Mouse (Mus musculus) ES-E14 (cell line): ENCODE measurements around the gene Agap3. TPM values are rescaled to one million over a fixed set of nuclear protein-coding genes. Genes with fewer than 3 reads are reported as not detected.
A peak's percentile ranks its signal among the peaks of the same experiment; 100 is the strongest.

Experiments
- DNase-seq: peaks from one replicate; pipeline ENCODE4 v3.0.0-alpha.2; 2013; ENCODE audit warnings: low read depth, low spot score
- H3K27ac ChIP-seq: 2 replicates; pipeline ENCODE4 v1.5.1; 2012; ENCODE audit warnings: low read depth, mild to moderate bottlenecking, low read length, moderate library complexity, mixed read lengths; ENCODE audit not compliant: poor library complexity, insufficient read depth, severe bottlenecking
- H3K36me3 ChIP-seq: 2 replicates; pipeline ENCODE4 v1.6.1; 2012; ENCODE audit warnings: mild to moderate bottlenecking, low read length, moderate library complexity, mixed read lengths; ENCODE audit not compliant: control insufficient read depth, poor library complexity, insufficient read depth, severe bottlenecking
- H3K4me1 ChIP-seq, 2 experiments: fragments of 150-350 bp in 1 of 2; sonication (generic) in 1 of 2; 2 replicates each; pipeline ENCODE4 v1.6.1; 2012; ENCODE audit warnings: low read length in 2 of 2, mild to moderate bottlenecking in 1 of 2, mixed read lengths in 1 of 2; ENCODE audit not compliant: control insufficient read depth in 2 of 2, insufficient read depth in 2 of 2, poor library complexity in 1 of 2
- H3K4me3 ChIP-seq, 2 experiments: fragments of 150-350 bp in 1 of 2; sonication (generic) in 1 of 2; 2 replicates each; pipeline ENCODE4 v1.5.1; 2012; ENCODE audit warnings: low read length in 2 of 2, low read depth in 1 of 2, mild to moderate bottlenecking in 1 of 2, mixed read lengths in 1 of 2; ENCODE audit not compliant: insufficient read depth in 1 of 2, poor library complexity in 1 of 2, severe bottlenecking in 1 of 2
- H3K9ac ChIP-seq: 2 replicates; pipeline ENCODE4 v1.6.1; 2012; ENCODE audit warnings: low read depth, mild to moderate bottlenecking, low read length, mixed read lengths; ENCODE audit not compliant: poor library complexity, insufficient read depth, severe bottlenecking
- H3K9me3 ChIP-seq: fragments of 150-350 bp; sonication (generic); 2 replicates; pipeline ENCODE4 v1.6.1; 2012; ENCODE audit warnings: low read depth, mild to moderate bottlenecking, low read length; ENCODE audit not compliant: control insufficient read depth, insufficient read depth
- CHD2 ChIP-seq: IDR thresholded peaks from 2 replicates; pipeline ENCODE4 v1.6.1; 2014; ENCODE audit warnings: mild to moderate bottlenecking, low read depth, low read length, inconsistent platforms
- HCFC1 ChIP-seq: IDR thresholded peaks from 2 replicates; pipeline ENCODE4 v1.6.1; 2012; ENCODE audit warnings: low read length, inconsistent platforms, borderline replicate concordance; ENCODE audit not compliant: insufficient read depth
- MAFK ChIP-seq: IDR thresholded peaks from 2 replicates; pipeline ENCODE4 v1.6.1; 2014; ENCODE audit warnings: mild to moderate bottlenecking, low read depth, low read length, inconsistent platforms; ENCODE audit not compliant: insufficient read depth
- ZC3H11A ChIP-seq: IDR thresholded peaks from 2 replicates; pipeline ENCODE4 v1.6.1; 2012; ENCODE audit warnings: low read depth, mild to moderate bottlenecking, inconsistent platforms, low read length, borderline replicate concordance
- ZNF384 ChIP-seq: IDR thresholded peaks from 2 replicates; pipeline ENCODE4 v1.6.1; 2012; ENCODE audit warnings: low read depth, low read length, inconsistent platforms
- in situ Hi-C, 2 experiments: fragments of 600-800 bp; cut with MboI; formaldehyde crosslinking; loops; one replicate each; pipeline ENCODE4 v1.15.1; 2025; ENCODE audit warnings: low sequenced_read_pairs in 2 of 2, inconsistent platforms in 1 of 2; ENCODE audit not compliant: unreplicated experiment in 2 of 2
- total RNA-seq: library from RNA; depleted of rRNA; stranded (reverse); fragments of 300-350 nt; gene quantifications from 2 replicates; pipeline ENCODE4 v1.2.3, GENCODE M21; 2012

Gene Agap3
- total RNA-seq, 1 experiment, result 51.2 TPM

DNA sequence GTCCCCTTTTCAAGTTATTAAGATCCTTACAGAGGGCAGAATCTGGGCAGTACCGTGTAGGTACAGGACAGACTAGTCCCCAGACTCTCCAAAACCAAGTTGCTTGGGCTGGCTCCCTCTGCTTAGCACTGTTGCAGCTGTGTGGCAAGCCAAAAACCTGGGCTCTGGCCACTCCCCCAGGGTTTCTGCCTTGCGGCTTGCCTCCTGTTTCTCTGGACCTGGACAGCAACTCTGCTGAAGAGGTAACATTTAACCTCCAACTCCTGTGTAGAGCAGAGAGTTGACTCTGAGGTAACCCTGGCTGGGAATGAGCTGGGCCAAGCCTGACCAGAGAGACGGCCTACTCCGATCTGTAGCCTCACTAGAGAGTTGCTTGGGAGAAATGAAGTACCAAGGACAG, 50.8 kb downstream of the Agap3 start:
- no peak for DNase-seq
- TF ChIP-seq ZNF384, result no peak
- no peak for TF ChIP-seq ZC3H11A
- no peak for TF ChIP-seq MAFK
- TF ChIP-seq HCFC1, result no peak
- TF ChIP-seq CHD2, result no peak
- Histone ChIP-seq H3K4me1 (peaks cover 0 to 4% of the 10 kb centered on the region in 2 experiments; a peak in 1 of 4 replicates), H3K9ac (no peak overlapping the region), H3K36me3 (peaks cover 30% of the 10 kb centered on the region), H3K27ac (no peak overlapping the region), H3K9me3 (no peaks in the 10 kb centered on the region; the same call in 1 of the 2 replicates), H3K4me3 (no peak overlapping the region)
- in situ Hi-C loops, result no loop called here

DNA sequence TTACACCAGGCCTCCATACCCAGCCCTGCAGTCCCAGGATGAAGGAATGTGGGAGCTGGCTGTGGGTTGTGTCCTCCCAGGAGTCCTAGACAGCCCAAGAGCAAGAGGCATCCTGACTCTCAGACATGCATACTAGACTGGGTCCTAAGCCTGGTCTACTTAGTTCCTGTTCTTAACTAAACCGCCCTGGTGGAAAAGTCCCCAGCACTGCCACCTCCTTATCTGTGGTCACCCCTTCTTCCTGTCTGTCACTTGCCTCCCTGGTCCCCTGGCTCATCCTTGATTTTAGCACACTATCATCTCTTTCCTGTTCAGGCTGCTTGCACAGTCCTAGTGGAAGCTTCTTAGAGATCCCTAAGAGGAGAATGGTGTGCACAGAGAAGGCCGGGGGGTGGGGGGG, 53.5 kb downstream of the Agap3 start:
- DNase-seq, result no peak
- TF ChIP-seq HCFC1 (no peak), ZNF384 (no peak), CHD2 (no peak), MAFK (no peak)
- in situ Hi-C loops, result no loop called here
- Histone ChIP-seq H3K36me3 (peaks cover 15% of the 10 kb centered on the region; the same call in 1 of the 2 replicates), H3K9ac (no peak overlapping the region), H3K4me3 (no peak overlapping the region), H3K4me1 (0 out of 4 replicates have a peak, but pooled peaks cover 0 to 2% of the 10 kb centered on the region in 2 experiments), H3K9me3 (no peaks in the 10 kb centered on the region; the same call in 1 of the 2 replicates), H3K27ac (no peak overlapping the region)

DNA sequence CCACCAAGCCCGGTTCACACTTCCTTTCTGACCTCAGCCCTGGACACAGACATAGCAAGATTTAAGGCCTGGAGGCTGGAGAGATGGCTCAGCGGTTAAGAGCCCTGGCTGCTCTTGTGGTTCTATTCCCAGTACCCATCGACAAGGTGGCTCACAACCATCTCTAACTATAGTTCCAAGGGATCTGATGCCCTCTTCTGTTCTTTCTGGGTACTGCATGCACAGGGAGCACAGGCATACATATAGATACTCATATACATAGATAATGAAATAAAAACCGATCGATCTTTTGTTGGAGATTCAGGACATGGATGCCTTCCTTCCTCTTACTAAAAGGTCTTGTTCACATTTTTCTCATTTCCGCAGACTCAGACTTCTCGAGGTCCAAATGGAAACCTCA, 56.4 kb downstream of the Agap3 start:
- TF ChIP-seq ZC3H11A (no peak), CHD2 (no peak), HCFC1 (no peak), MAFK (no peak), ZNF384 (no peak)
- Histone ChIP-seq H3K4me3 (no peak overlapping the region), H3K4me1 (peaks cover 0 to 10% of the 10 kb centered on the region in 2 experiments; a peak in 1 of 4 replicates), H3K9me3 (no peaks in the 10 kb centered on the region), H3K36me3 (no peaks in the 10 kb centered on the region), H3K9ac (no peak overlapping the region), H3K27ac (no peak overlapping the region)
- no peak for DNase-seq
- in situ Hi-C loops, result no loop called here

DNA sequence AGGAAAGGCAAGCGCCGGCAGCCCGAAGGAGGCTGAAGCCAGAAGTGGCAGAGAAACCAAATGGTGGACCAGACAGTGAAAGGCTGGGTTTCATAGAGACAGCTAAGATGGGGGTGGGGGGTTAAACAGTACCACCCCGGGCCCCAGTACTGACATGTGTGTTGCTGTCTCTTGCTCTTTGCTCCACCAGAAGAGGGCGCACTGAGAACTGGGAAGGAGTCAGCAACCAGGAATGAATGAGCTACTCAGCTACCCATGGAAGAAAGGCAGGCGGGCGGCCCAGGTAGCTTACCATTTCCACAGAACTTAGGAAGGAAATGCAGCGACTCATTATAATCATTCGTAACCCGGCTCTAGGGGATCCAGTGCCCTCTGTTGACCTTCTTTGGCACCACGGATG, 58.7 kb downstream of the Agap3 start:
- peak; percentile 52 for DNase-seq
- peaks cover 0 to 8% of the 10 kb centered on the region in 2 experiments; a peak in 1 of 4 replicates for H3K4me1 ChIP-seq
- no peaks in the 10 kb centered on the region for H3K36me3 ChIP-seq
- no peaks in the 10 kb centered on the region for H3K9me3 ChIP-seq
- no peak overlapping the region for H3K27ac ChIP-seq
- no peak for TF ChIP-seq MAFK
- in situ Hi-C loops, result no loop called here
- H3K9ac ChIP-seq, result no peak overlapping the region
- no peak overlapping the region for H3K4me3 ChIP-seq

DNA sequence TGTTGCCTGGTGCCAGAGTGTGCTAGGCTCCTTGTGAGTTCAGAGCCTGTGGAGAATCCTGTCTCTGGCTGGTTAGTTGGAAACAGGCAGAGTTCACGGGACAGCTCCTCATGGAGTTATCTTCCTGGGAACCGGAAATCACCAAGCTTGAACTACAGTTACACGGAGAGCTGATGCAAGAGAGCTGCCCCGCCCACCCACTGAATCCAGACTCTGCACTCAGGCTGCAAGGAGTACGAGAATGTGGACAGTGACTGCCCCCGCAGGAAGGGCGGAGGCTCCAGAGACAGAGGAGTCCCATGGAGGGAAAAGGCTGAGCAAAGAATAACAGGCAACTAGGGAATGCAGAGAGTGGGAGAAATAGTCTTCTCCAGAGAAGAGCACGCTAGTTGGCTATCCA, 60.3 kb downstream of the Agap3 start:
- no peaks in the 10 kb centered on the region for H3K9me3 ChIP-seq
- H3K4me1 ChIP-seq, result peaks cover 0 to 8% of the 10 kb centered on the region in 2 experiments; a peak in 1 of 4 replicates

More for the DNA sequence above, 60.3 kb downstream of the Agap3 start:
- DNase-seq, result peak; percentile 66
- peak overlapping the region in 1 of 2 experiments; percentile 14; a peak in 2 of 4 replicates for H3K4me3 ChIP-seq
- in situ Hi-C loops, result no loop called here
- no peak overlapping the region for H3K27ac ChIP-seq
- no peak overlapping the region; the same call in 1 of the 2 replicates for H3K9ac ChIP-seq
- no peak for TF ChIP-seq ZC3H11A
- TF ChIP-seq HCFC1, result no peak
- no peak for TF ChIP-seq ZNF384
- no peak for TF ChIP-seq MAFK
- no peak for TF ChIP-seq CHD2
- H3K36me3 ChIP-seq, result no peaks in the 10 kb centered on the region
